Mouse (Mus musculus) hindbrain, embryonic 14.5 days (tissue): ENCODE results near the gene Katna1. TPM values are rescaled to one million over a fixed set of nuclear protein-coding genes. Genes with fewer than 3 reads are reported as not detected.

Experiments used
- ATAC-seq: fragments of 200-750 bp; cut with Nextera tagmentation; 2 replicates; pipeline ENCODE4 v1.8.0; 2017; ENCODE audit warnings: moderate number of reproducible peaks, mild to moderate bottlenecking, moderate TSS enrichment, moderate library complexity; ENCODE audit not compliant: low FRiP score
- DNase-seq: peaks from one replicate; pipeline ENCODE4 v3.0.0-alpha.2; 2015; ENCODE audit warnings: low spot score
- H3K27ac ChIP-seq: fragments of 300-500 bp; sonication (generic); 2 replicates; pipeline ENCODE4 v1.5.1; 2014; ENCODE audit warnings: mild to moderate bottlenecking, moderate library complexity
- H3K27me3 ChIP-seq: fragments of 300-500 bp; sonication (generic); 2 replicates; pipeline ENCODE4 v1.6.1; 2014; ENCODE audit warnings: mild to moderate bottlenecking, low read length, mixed read lengths; ENCODE audit not compliant: control insufficient read depth, insufficient read depth
- H3K36me3 ChIP-seq: fragments of 300-500 bp; sonication (generic); replicated peaks from 2 replicates; pipeline ENCODE4 v1.6.1; 2014; ENCODE audit not compliant: control insufficient read depth, insufficient read depth
- H3K4me1 ChIP-seq: fragments of 300-500 bp; sonication (generic); replicated peaks from 2 replicates; pipeline ENCODE4 v1.6.1; 2014; ENCODE audit warnings: antibody characterized with exemption, low read length, mixed read lengths; ENCODE audit not compliant: control insufficient read depth, insufficient read depth
- H3K4me2 ChIP-seq: fragments of 300-500 bp; sonication (generic); replicated peaks from 2 replicates; pipeline ENCODE4 v1.6.1; 2014; ENCODE audit warnings: mild to moderate bottlenecking, moderate library complexity
- H3K4me3 ChIP-seq: fragments of 300-500 bp; sonication (generic); replicated peaks from 2 replicates; pipeline ENCODE4 v1.5.1; 2014; ENCODE audit warnings: mild to moderate bottlenecking, low read length
- H3K9ac ChIP-seq: fragments of 300-500 bp; sonication (generic); 2 replicates; pipeline ENCODE4 v1.6.1; 2014
- H3K9me3 ChIP-seq: fragments of 300-500 bp; sonication (generic); 2 replicates; pipeline ENCODE4 v1.6.1; 2016; ENCODE audit warnings: low read length; ENCODE audit not compliant: control insufficient read depth
- WGBS: fragments of 180-500 bp; shearing (Covaris S2); extraction: QIAGEN DNeasy Blood & Tissue Kit; methylation state at CpG from one replicate; pipeline ENCODE4 v1.1.7; 2014; 5-methylcytosine and 5-hydroxymethylcytosine counted together
- polyA plus RNA-seq: library from polyadenylated mRNA; unstranded; fragments of >200 nt; fragmentation: Nextera tagmentation; extraction: Ambion mirVana; gene quantifications from 2 replicates; pipeline ENCODE4 v1.2.1, GENCODE M21; 2014

Katna1 gene
- 29.1 and 30.0 TPM in 2 replicates for polyA plus RNA-seq

GRCm38 (mm10) chr10:7725751-7726500 is at the start of gene Katna1:
Gene Katna1 (plus strand): TSS chr10:7726000.
- Histone ChIP-seq H3K4me2 (peak within 1 kb of the TSS; percentile 65), H3K36me3 (no peaks in the 10 kb centered on the region), H3K9ac (peak within 1 kb of the TSS; percentile 72), H3K4me3 (peak within 1 kb of the TSS; percentile 77), H3K27ac (peak within 1 kb of the TSS; percentile 63; the same call in 1 of the 2 replicates), H3K4me1 (peaks cover 10% of the 10 kb centered on the region; the same call in 1 of the 2 replicates), H3K9me3 (no peaks in the 10 kb centered on the region), H3K27me3 (no peaks in the 10 kb centered on the region)
- ATAC-seq, result peak; percentile 98
- peak; percentile 91 for DNase-seq
- WGBS, result under 1% methylated on average over 49 of the region's 49 CpGs

GRCm38 (mm10) chr10:7680731-7681301 is 45.0 kb upstream of the Katna1 start, which contains the start of the genes Pcmt1 and Lats1:
Gene Pcmt1 (minus strand): TSS chr10:7681136.
Gene Lats1 (plus strand): TSS chr10:7681214.
- Histone ChIP-seq H3K27me3 (no peaks in the 10 kb centered on the region), H3K4me3 (peak within 1 kb of the TSS; percentile 95), H3K9ac (peak within 1 kb of the TSS; percentile 97), H3K27ac (peak within 1 kb of the TSS; percentile 95), H3K4me2 (peak within 1 kb of the TSS; percentile 95), H3K4me1 (peaks cover 35% of the 10 kb centered on the region), H3K36me3 (peaks cover 35% of the 10 kb centered on the region), H3K9me3 (no peaks in the 10 kb centered on the region)
- whole genome bisulfite sequencing, result under 1% methylated on average over 65 of the region's 65 CpGs
- peak; percentile 88 for ATAC-seq
- DNase-seq, result peak; percentile 87

GRCm38 (mm10) chr10:7681343-7682025 is 44.3 kb upstream of the Katna1 start:
- peaks cover 35% of the 10 kb centered on the region for H3K4me1 ChIP-seq
- under 1% methylated on average over 40 of the region's 64 CpGs for WGBS
- H3K9ac ChIP-seq, result peak overlapping the region; percentile 97
- DNase-seq (peak; percentile 70), ATAC-seq (peak; percentile 79)
- peak overlapping the region; percentile 95 for H3K4me2 ChIP-seq
- peak overlapping the region; percentile 95 for H3K27ac ChIP-seq
- H3K4me3 ChIP-seq, result peak overlapping the region; percentile 95
- H3K27me3 ChIP-seq, result no peaks in the 10 kb centered on the region
- peaks cover 28% of the 10 kb centered on the region for H3K36me3 ChIP-seq
- H3K9me3 ChIP-seq, result no peaks in the 10 kb centered on the region

GRCm38 (mm10) chr10:7682249-7682648 is 43.6 kb upstream of the Katna1 start:
- peak overlapping the region; percentile 95 for H3K4me2 ChIP-seq

GRCm38 (mm10) chr10:7686902-7687301 is 38.9 kb upstream of the Katna1 start:
- no peak overlapping the region for H3K9ac ChIP-seq
- no peaks in the 10 kb centered on the region for H3K9me3 ChIP-seq
- peaks cover 10% of the 10 kb centered on the region for H3K36me3 ChIP-seq
- DNase-seq (no peak), ATAC-seq (no peak)
- no peak overlapping the region for H3K4me2 ChIP-seq
- WGBS, result 94% methylated on average over 6 of the region's 6 CpGs
- H3K27ac ChIP-seq, result no peak overlapping the region
- peaks cover 17% of the 10 kb centered on the region for H3K4me1 ChIP-seq
- H3K27me3 ChIP-seq, result no peaks in the 10 kb centered on the region
- H3K4me3 ChIP-seq, result no peak overlapping the region

More at GRCm38 (mm10) chr10:7682249-7682648, 43.6 kb upstream of the Katna1 start:
- Histone ChIP-seq H3K36me3 (peaks cover 21% of the 10 kb centered on the region; the same call in 1 of the 2 replicates), H3K27ac (0 out of 2 replicates have a peak overlapping the region, but pooled peaks have one; percentile 95), H3K9me3 (no peaks in the 10 kb centered on the region), H3K27me3 (no peaks in the 10 kb centered on the region), H3K4me3 (peak overlapping the region; percentile 95), H3K4me1 (peaks cover 35% of the 10 kb centered on the region), H3K9ac (peak overlapping the region; percentile 97)
- DNase-seq, result no peak
- WGBS, result 67% methylated on average over 3 of the region's 3 CpGs
- no peak for ATAC-seq

- H3K27ac ChIP-seq, result no peak overlapping the region
- no peak overlapping the region for H3K9ac ChIP-seq
- H3K4me2 ChIP-seq, result no peak overlapping the region
- H3K36me3 ChIP-seq, result peaks cover 91% of the 10 kb centered on the region
- no peaks in the 10 kb centered on the region for H3K9me3 ChIP-seq
- ATAC-seq, result no peak
- no peak for DNase-seq
- H3K4me1 ChIP-seq, result no peaks in the 10 kb centered on the region
- H3K4me3 ChIP-seq, result no peak overlapping the region
- no peaks in the 10 kb centered on the region for H3K27me3 ChIP-seq
Measured at GRCm38 (mm10) chr10:7695286-7695685, 30.5 kb upstream of the Katna1 start.

- 85% methylated on average over 3 of the region's 3 CpGs for WGBS
- no peak for ATAC-seq
- Histone ChIP-seq H3K4me1 (no peaks in the 10 kb centered on the region), H3K36me3 (peaks cover 95% of the 10 kb centered on the region), H3K9me3 (no peaks in the 10 kb centered on the region), H3K27me3 (no peaks in the 10 kb centered on the region), H3K27ac (no peak overlapping the region), H3K4me3 (no peak overlapping the region), H3K4me2 (no peak overlapping the region), H3K9ac (no peak overlapping the region)
- no peak for DNase-seq
Measured at GRCm38 (mm10) chr10:7700120-7700519, 25.7 kb upstream of the Katna1 start.

GRCm38 (mm10) chr10:7702586-7702985 is 23.2 kb upstream of the Katna1 start:
- Histone ChIP-seq H3K9me3 (no peaks in the 10 kb centered on the region), H3K36me3 (peaks cover 93% of the 10 kb centered on the region), H3K4me3 (no peak overlapping the region), H3K4me1 (no peaks in the 10 kb centered on the region), H3K9ac (no peak overlapping the region), H3K4me2 (no peak overlapping the region), H3K27me3 (no peaks in the 10 kb centered on the region), H3K27ac (no peak overlapping the region)
- no peak for ATAC-seq
- no peak for DNase-seq
- WGBS, result 96% methylated on average over 6 of the region's 6 CpGs

- Histone ChIP-seq H3K36me3 (peaks cover 79% of the 10 kb centered on the region), H3K27ac (no peak overlapping the region), H3K9ac (no peak overlapping the region), H3K27me3 (no peaks in the 10 kb centered on the region), H3K4me2 (no peak overlapping the region), H3K4me1 (no peaks in the 10 kb centered on the region), H3K9me3 (no peaks in the 10 kb centered on the region), H3K4me3 (no peak overlapping the region)
- DNase-seq (no peak), ATAC-seq (no peak)
- 88% methylated on average over 5 of the region's 5 CpGs for WGBS
Measured at GRCm38 (mm10) chr10:7710121-7710520, 15.7 kb upstream of the Katna1 start.
